Mouse (Mus musculus) brain, adult 10 weeks (tissue): Measurements from ENCODE around the gene BC049762. TPM values are rescaled to one million over a fixed set of nuclear protein-coding genes. Genes with fewer than 3 reads are reported as not detected.

Source experiments
- polyA plus RNA-seq: library from polyadenylated mRNA; stranded (reverse); fragments of 350-450 nt; fragmentation: Illumina TruSeq; extraction: RNeasy Lipid Tissue Mini Kit (QIAGEN cat#74804); gene quantifications from one replicate; pipeline ENCODE4 v1.2.3, GENCODE M21; 2015; ENCODE audit warnings: low read depth, low replicate concordance

The BC049762 gene
- polyA plus RNA-seq, result not detected

GRCm38 (mm10) chr11:51262342-51263285 lies at the start of gene BC049762:
BC049762 (minus strand) TSS chr11:51263046.

GRCm38 (mm10) chr11:51289564-51290041 lies 26.8 kb upstream of the BC049762 start, which contains the start of gene Col23a1:
Col23a1 (plus strand) TSS chr11:51289920.

GRCm38 (mm10) chr11:51261680-51262219 lies 1.1 kb downstream of the BC049762 start, which contains the start of gene Clk4:
Clk4 (plus strand) TSS chr11:51261730.

GRCm38 (mm10) chr11:51220308-51220707 lies 42.5 kb downstream of the BC049762 start, which contains the start of gene Gm12569:
Gm12569 (plus strand) TSS chr11:51220473.

Other genes starting within 250 kb of the BC049762 start
- not detected for gene Olfr54, start 248.8 kb downstream of the BC049762 start, polyA plus RNA-seq
- gene Olfr1375, start 214.9 kb downstream of the BC049762 start, polyA plus RNA-seq, result not detected
- gene Zfp354a, start 203.8 kb downstream of the BC049762 start, polyA plus RNA-seq, result 8.3 TPM
- not detected for gene Gm12569, start 42.6 kb downstream of the BC049762 start, polyA plus RNA-seq
- gene Clk4, start 1.3 kb downstream of the BC049762 start, polyA plus RNA-seq, result 124 TPM
- 3.7 TPM for gene Col23a1, start 26.9 kb upstream of the BC049762 start, polyA plus RNA-seq